ENCODE assay signal across 27 mouse cellular contexts in the genomic region with DNA sequence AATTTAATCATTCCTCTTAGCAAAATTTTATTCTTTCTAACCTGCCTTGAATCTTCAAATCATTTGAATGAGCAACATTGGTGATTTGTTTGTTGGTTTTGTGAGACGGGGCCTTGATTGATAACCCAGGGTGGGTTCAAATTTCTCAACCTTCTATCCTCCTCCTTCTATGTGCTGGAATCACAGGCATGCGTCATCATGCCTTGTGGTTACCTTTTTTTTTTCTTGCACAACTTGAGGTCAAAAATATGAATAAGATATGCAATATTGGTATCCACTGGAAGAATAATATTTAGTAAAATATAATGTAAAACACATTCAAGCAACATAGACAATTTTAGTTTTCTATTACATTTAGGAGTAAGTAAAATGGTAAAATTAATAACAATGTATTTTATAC. TPM values are rescaled to one million over a fixed set of nuclear protein-coding genes. Genes with fewer than 3 reads are reported as not detected.
DNase-seq lines count a peak whose midpoint lies in the region; ATAC-seq and TF ChIP-seq lines count a peak whose summit lies in the region.
"Had no signal": no experiment of that assay in that cellular context is flagged by ENCODE, and none has a peak within 500 bp of the region (broad histone marks: within the 10 kb centered on the region; RNA-seq: fewer than 3 reads in every experiment).

No protein-coding gene starts in this region.

- H3K36me3 ChIP-seq in midbrain, embryonic 11.5 days (ENCODE audit: control insufficient read depth, insufficient read depth, low read length): no peaks in the 10 kb centered on the region
- H3K36me3 ChIP-seq in midbrain, embryonic 14.5 days (ENCODE audit: control insufficient read depth, insufficient read depth, low read length): no peaks in the 10 kb centered on the region
- H3K36me3 ChIP-seq in stomach, postnatal 0 days (ENCODE audit: control insufficient read depth, insufficient read depth, low read length): no peaks in the 10 kb centered on the region
- H3K36me3 ChIP-seq: embryonic facial prominence, embryonic 13.5 days; embryonic facial prominence, embryonic 15.5 days; forebrain, embryonic 10.5 days; forebrain, embryonic 12.5 days; G1E had no signal

- H3K27me3 ChIP-seq in midbrain, embryonic 11.5 days (ENCODE audit: control insufficient read depth, insufficient read depth, low read length): no peaks in the 10 kb centered on the region; the same call in 1 of the 2 replicates
- H3K27me3 ChIP-seq in midbrain, embryonic 14.5 days (ENCODE audit: control insufficient read depth, insufficient read depth, low read length): no peaks in the 10 kb centered on the region; the same call in 1 of the 2 replicates
- H3K27me3 ChIP-seq in stomach, postnatal 0 days (ENCODE audit: control insufficient read depth, insufficient read depth, low read length): no peaks in the 10 kb centered on the region
- H3K27me3 ChIP-seq: CH12.LX; embryonic facial prominence, embryonic 15.5 days had no signal

- H3K4me2 ChIP-seq in midbrain, embryonic 11.5 days: no peak overlapping the region
- H3K4me2 ChIP-seq in midbrain, embryonic 14.5 days (ENCODE audit: low read length): no peak overlapping the region
- no peak overlapping the region for H3K4me2 ChIP-seq in stomach, postnatal 0 days (replicated peaks; ENCODE audit: low read depth)
- H3K4me2 ChIP-seq: embryonic facial prominence, embryonic 13.5 days; embryonic facial prominence, embryonic 15.5 days; forebrain, embryonic 12.5 days had no signal

- no peak overlapping the region for H3K27ac ChIP-seq in midbrain, embryonic 11.5 days (ENCODE audit: low read depth, low read length)
- no peak overlapping the region for H3K27ac ChIP-seq in midbrain, embryonic 14.5 days (replicated peaks; ENCODE audit: low read depth, low read length)
- H3K27ac ChIP-seq in stomach, postnatal 0 days (replicated peaks): no peak overlapping the region
- H3K27ac ChIP-seq: embryonic facial prominence, embryonic 13.5 days; embryonic facial prominence, embryonic 15.5 days; forebrain, embryonic 10.5 days; forebrain, embryonic 12.5 days had no signal

- 95% methylated on average over 2 of the region's 2 CpGs for WGBS in midbrain, embryonic 11.5 days
- 92% methylated on average over 2 of the region's 2 CpGs for WGBS in midbrain, embryonic 14.5 days
- 78% methylated on average over 2 of the region's 2 CpGs for WGBS in stomach, postnatal 0 days

- H3K9ac ChIP-seq in midbrain, embryonic 11.5 days (ENCODE audit: low read length): no peak overlapping the region
- H3K9ac ChIP-seq in midbrain, embryonic 14.5 days (replicated peaks; ENCODE audit: low read length): no peak overlapping the region
- H3K9ac ChIP-seq in stomach, postnatal 0 days (ENCODE audit: low read length): no peak overlapping the region
- H3K9ac ChIP-seq: embryonic facial prominence, embryonic 13.5 days; embryonic facial prominence, embryonic 15.5 days; forebrain, embryonic 12.5 days had no signal

- DNase-seq in midbrain, embryonic 11.5 days (ENCODE audit: low spot score, missing footprints): peak; percentile 33
- DNase-seq in midbrain, embryonic 14.5 days: no peak
- DNase-seq in 416B (ENCODE audit: low read depth) (peak; percentile 76), NIH3T3 (ENCODE audit: low read depth) (peak; percentile 48)
- no peak for DNase-seq in embryo, embryonic 10.5 days (ENCODE audit: low spot score)
- DNase-seq in stomach, postnatal 0 days (ENCODE audit: low spot score): no peak
- DNase-seq: adrenal gland, adult 2 months; adrenal gland, postnatal 10 days; adrenal gland, postnatal 25 days; cerebellum, adult 11 months; cerebellum, adult 18-20 months; cerebellum, adult 8-10 months; cerebellum, adult 9-11 months; cerebellum, postnatal 14 days; cerebellum, postnatal 36 days; embryo, embryonic 11 days had no signal

- TF ChIP-seq CTCF in stomach, postnatal 0 days (IDR thresholded peaks at IDR 0.05; ENCODE audit: low read depth): no peak

- H3K4me3 ChIP-seq in midbrain, embryonic 11.5 days (ENCODE audit: low read depth, low read length): no peak overlapping the region
- H3K4me3 ChIP-seq in midbrain, embryonic 14.5 days (replicated peaks; ENCODE audit: low read depth, low read length): no peak overlapping the region
- no peak overlapping the region for H3K4me3 ChIP-seq in stomach, postnatal 0 days (ENCODE audit: low read depth, low read length)
- H3K4me3 ChIP-seq: embryonic facial prominence, embryonic 13.5 days; embryonic facial prominence, embryonic 15.5 days; erythroblast, embryonic 14.5 days; forebrain, embryonic 10.5 days; forebrain, embryonic 12.5 days had no signal

- H3K9me3 ChIP-seq in midbrain, embryonic 11.5 days (ENCODE audit: control insufficient read depth, low read length): no peaks in the 10 kb centered on the region
- H3K9me3 ChIP-seq in midbrain, embryonic 14.5 days (ENCODE audit: control insufficient read depth, low read length): no peaks in the 10 kb centered on the region
- no peaks in the 10 kb centered on the region for H3K9me3 ChIP-seq in stomach, postnatal 0 days (ENCODE audit: control insufficient read depth, low read length)
- H3K9me3 ChIP-seq: embryonic facial prominence, embryonic 15.5 days; forebrain, embryonic 12.5 days had no signal

- TF ChIP-seq EP300 in stomach, postnatal 0 days (optimal IDR thresholded peaks at IDR 0.05): no peak

- ATAC-seq in midbrain, embryonic 11.5 days (ENCODE audit: low FRiP score): no peak
- no peak for ATAC-seq in midbrain, embryonic 14.5 days (ENCODE audit: low FRiP score, low TSS enrichment)
- ATAC-seq in inflammation-experienced regulatory T-cells, adult 6 months: no peak
- no peak for ATAC-seq in stomach, postnatal 0 days (ENCODE audit: low FRiP score, low TSS enrichment)
- ATAC-seq: CD4-positive, CD25-positive, alpha-beta regulatory T cell, adult 4 months; forebrain, embryonic 14.5 days; forebrain, embryonic 16.5 days had no signal

- H3K4me1 ChIP-seq in midbrain, embryonic 11.5 days (ENCODE audit: control insufficient read depth, insufficient read depth, low read length): no peaks in the 10 kb centered on the region
- H3K4me1 ChIP-seq in midbrain, embryonic 14.5 days (ENCODE audit: control insufficient read depth, insufficient read depth, low read length): 0 out of 2 replicates have a peak, but pooled peaks cover 4% of the 10 kb centered on the region
- no peaks in the 10 kb centered on the region for H3K4me1 ChIP-seq in stomach, postnatal 0 days (replicated peaks; ENCODE audit: control insufficient read depth, insufficient read depth)

RNA-seq across cellular contexts. Expression of a gene that starts 3.9 kb away (rescaled TPM):
- 12.0 and 14.4 TPM in 2 replicates for polyA plus RNA-seq in midbrain, embryonic 11.5 days (2014; fragmentation: Nextera tagmentation; extraction: Ambion mirVana)
- 13.4 and 15.6 TPM in 2 replicates for polyA plus RNA-seq in midbrain, embryonic 14.5 days (2014; fragmentation: Nextera tagmentation; extraction: Ambion mirVana)
- 100 to 1,000 TPM in 2 of 3 experiments, 10 to 100 TPM in 1; 81.9 to 104 (median 103) TPM for polyA plus RNA-seq in inflammation-experienced regulatory T-cells, adult 6 months (2017; shearing (Covaris generic))
- 12.9 and 13.3 TPM in 2 replicates for polyA plus RNA-seq in stomach, postnatal 0 days (2015; fragmentation: Nextera tagmentation; extraction: Ambion mirVana)

Comparison
In these comparisons a context has a peak if more than half of its experiments do, and no peak if none do; other contexts are left out.
1. DNase-seq: peak in midbrain, embryonic 11.5 days (single experiment), 416B (single experiment) and NIH3T3 (single experiment); none in midbrain, embryonic 14.5 days (single experiment), embryo, embryonic 10.5 days (single experiment) and stomach, postnatal 0 days (single experiment).